ENCODE assay signal across 9 mouse cellular contexts in genomic region chr1:154788069-154788468, GRCm38 (mm10).
DNase-seq lines count a peak whose midpoint lies in the region; ATAC-seq and TF ChIP-seq lines count a peak whose summit lies in the region.
"Had no signal": no experiment of that assay in that cellular context is flagged by ENCODE, and none has a peak within 500 bp of the region (broad histone marks: within the 10 kb centered on the region; RNA-seq: fewer than 3 reads in every experiment).

No protein-coding gene starts in this region.

- no peaks in the 10 kb centered on the region for H3K36me3 ChIP-seq in heart, embryonic 11.5 days (ENCODE audit: control insufficient read depth, insufficient read depth, low read length)
- no peaks in the 10 kb centered on the region for H3K36me3 ChIP-seq in forebrain, postnatal 0 days (ENCODE audit: insufficient read depth)
- H3K36me3 ChIP-seq in hindbrain, postnatal 0 days (ENCODE audit: insufficient read depth, low read length), result no peaks in the 10 kb centered on the region
- no peaks in the 10 kb centered on the region for H3K36me3 ChIP-seq in midbrain, embryonic 13.5 days
- H3K36me3 ChIP-seq: stomach, embryonic 15.5 days had no signal

- H3K9me3 ChIP-seq in heart, embryonic 11.5 days (replicated peaks; ENCODE audit: control insufficient read depth, low read length), result no peaks in the 10 kb centered on the region
- H3K9me3 ChIP-seq in forebrain, postnatal 0 days (ENCODE audit: low read length), result no peaks in the 10 kb centered on the region
- no peaks in the 10 kb centered on the region for H3K9me3 ChIP-seq in hindbrain, postnatal 0 days (ENCODE audit: low read length)
- H3K9me3 ChIP-seq in midbrain, embryonic 13.5 days, result no peaks in the 10 kb centered on the region
- H3K9me3 ChIP-seq: stomach, embryonic 15.5 days had no signal

- TF ChIP-seq CTCF in forebrain, postnatal 0 days (IDR thresholded peaks at IDR 0.05; ENCODE audit: low read depth), result peak; percentile 87
- peak; percentile 89 for TF ChIP-seq CTCF in hindbrain, postnatal 0 days (IDR thresholded peaks at IDR 0.05; ENCODE audit: low read depth)

- ATAC-seq in heart, embryonic 11.5 days (replicated peaks; ENCODE audit: insufficient number of reproducible peaks, low FRiP score, low TSS enrichment), result no peak
- ATAC-seq in forebrain, postnatal 0 days, result peak; percentile 68
- peak; percentile 69 for ATAC-seq in hindbrain, postnatal 0 days
- peak; percentile 41; the same call in 1 of the 2 replicates for ATAC-seq in midbrain, embryonic 13.5 days

- peak; percentile 89 for DNase-seq in heart, adult 11 months
- peak; percentile 28 for DNase-seq in c-Kit-positive CD71-positive TER-119-negative erythroid progenitor cells, embryonic 14.5 days (ENCODE audit: low read depth)
- DNase-seq in forebrain, postnatal 0 days, result peak; percentile 93
- DNase-seq in hindbrain, postnatal 0 days (ENCODE audit: low spot score), result peak; percentile 94
- peak; percentile 78 to 87 for DNase-seq in left cerebral cortex, postnatal 25 days (ENCODE audit: low spot score in 2 of 2)
- peak; percentile 49 to 76 for DNase-seq in spleen, adult 18-20 months

- H3K4me3 ChIP-seq in heart, embryonic 11.5 days (ENCODE audit: low read depth, low read length), result no peak overlapping the region
- no peak overlapping the region for H3K4me3 ChIP-seq in forebrain, postnatal 0 days (ENCODE audit: low read depth, low read length)
- no peak overlapping the region for H3K4me3 ChIP-seq in hindbrain, postnatal 0 days (ENCODE audit: low read length)
- H3K4me3 ChIP-seq in midbrain, embryonic 13.5 days (replicated peaks), result no peak overlapping the region
- H3K4me3 ChIP-seq: stomach, embryonic 15.5 days had no signal

- H3K9ac ChIP-seq in heart, embryonic 11.5 days (ENCODE audit: low read depth, low read length), result no peak overlapping the region
- no peak overlapping the region for H3K9ac ChIP-seq in forebrain, postnatal 0 days
- no peak overlapping the region for H3K9ac ChIP-seq in hindbrain, postnatal 0 days (replicated peaks; ENCODE audit: low read length)
- no peak overlapping the region for H3K9ac ChIP-seq in midbrain, embryonic 13.5 days (replicated peaks)
- H3K9ac ChIP-seq: stomach, embryonic 15.5 days had no signal

- H3K4me1 ChIP-seq in heart, embryonic 11.5 days (ENCODE audit: control insufficient read depth, insufficient read depth, low read length), result 0 out of 2 replicates have a peak, but pooled peaks cover 2% of the 10 kb centered on the region
- peaks cover 9% of the 10 kb centered on the region; the same call in 1 of the 2 replicates for H3K4me1 ChIP-seq in forebrain, postnatal 0 days (ENCODE audit: insufficient read depth)
- no peaks in the 10 kb centered on the region; the same call in 1 of the 2 replicates for H3K4me1 ChIP-seq in hindbrain, postnatal 0 days (ENCODE audit: insufficient read depth, low read length)
- peaks cover 21% of the 10 kb centered on the region for H3K4me1 ChIP-seq in midbrain, embryonic 13.5 days (replicated peaks)

- H3K4me2 ChIP-seq in heart, embryonic 11.5 days, result no peak overlapping the region
- no peak overlapping the region for H3K4me2 ChIP-seq in forebrain, postnatal 0 days (ENCODE audit: low read depth)
- H3K4me2 ChIP-seq in hindbrain, postnatal 0 days (ENCODE audit: low read depth, low read length), result no peak overlapping the region
- H3K4me2 ChIP-seq in midbrain, embryonic 13.5 days (replicated peaks), result no peak overlapping the region
- H3K4me2 ChIP-seq: stomach, embryonic 15.5 days had no signal

- 14% methylated on average over 5 of the region's 5 CpGs for WGBS in heart, embryonic 11.5 days (ENCODE audit: insufficient replicate concordance)
- WGBS in forebrain, postnatal 0 days, result 6% methylated on average over 5 of the region's 5 CpGs
- 2% methylated on average over 5 of the region's 5 CpGs for WGBS in hindbrain, postnatal 0 days
- 2% methylated on average over 5 of the region's 5 CpGs for WGBS in midbrain, embryonic 13.5 days

- H3K27ac ChIP-seq in heart, embryonic 11.5 days (ENCODE audit: low read depth, low read length), result no peak overlapping the region
- H3K27ac ChIP-seq in forebrain, postnatal 0 days (ENCODE audit: low read depth, low read length), result no peak overlapping the region
- H3K27ac ChIP-seq in hindbrain, postnatal 0 days, result no peak overlapping the region
- H3K27ac ChIP-seq in midbrain, embryonic 13.5 days, result no peak overlapping the region
- H3K27ac ChIP-seq: stomach, embryonic 15.5 days had no signal

- H3K27me3 ChIP-seq in heart, embryonic 11.5 days (ENCODE audit: control insufficient read depth, insufficient read depth, low read length), result peaks cover 4% of the 10 kb centered on the region; the same call in 1 of the 2 replicates
- no peaks in the 10 kb centered on the region for H3K27me3 ChIP-seq in forebrain, postnatal 0 days (ENCODE audit: insufficient read depth, low read length)
- no peaks in the 10 kb centered on the region for H3K27me3 ChIP-seq in hindbrain, postnatal 0 days (ENCODE audit: insufficient read depth, low read length)
- H3K27me3 ChIP-seq in midbrain, embryonic 13.5 days, result peaks cover 5% of the 10 kb centered on the region; the same call in 1 of the 2 replicates
- H3K27me3 ChIP-seq: stomach, embryonic 15.5 days had no signal

- intact Hi-C loops in left cerebral cortex, postnatal 25 days (cut with DNase I), result loop anchor here (2.0 to 10.0 kb wide), 4 partner anchors 79 to 497 kb away; no protein-coding TSS in a partner anchor

Comparison
In these comparisons a context has a peak if more than half of its experiments do, and no peak if none do; other contexts are left out.
1. DNase-seq: peak in every context shown above with its lines; median percentile 94 in hindbrain, postnatal 0 days; 93 in forebrain, postnatal 0 days; 89 in heart, adult 11 months; 82 in left cerebral cortex, postnatal 25 days; 62 in spleen, adult 18-20 months; 28 in c-Kit-positive CD71-positive TER-119-negative erythroid progenitor cells, embryonic 14.5 days.